In the genomic region with DNA sequence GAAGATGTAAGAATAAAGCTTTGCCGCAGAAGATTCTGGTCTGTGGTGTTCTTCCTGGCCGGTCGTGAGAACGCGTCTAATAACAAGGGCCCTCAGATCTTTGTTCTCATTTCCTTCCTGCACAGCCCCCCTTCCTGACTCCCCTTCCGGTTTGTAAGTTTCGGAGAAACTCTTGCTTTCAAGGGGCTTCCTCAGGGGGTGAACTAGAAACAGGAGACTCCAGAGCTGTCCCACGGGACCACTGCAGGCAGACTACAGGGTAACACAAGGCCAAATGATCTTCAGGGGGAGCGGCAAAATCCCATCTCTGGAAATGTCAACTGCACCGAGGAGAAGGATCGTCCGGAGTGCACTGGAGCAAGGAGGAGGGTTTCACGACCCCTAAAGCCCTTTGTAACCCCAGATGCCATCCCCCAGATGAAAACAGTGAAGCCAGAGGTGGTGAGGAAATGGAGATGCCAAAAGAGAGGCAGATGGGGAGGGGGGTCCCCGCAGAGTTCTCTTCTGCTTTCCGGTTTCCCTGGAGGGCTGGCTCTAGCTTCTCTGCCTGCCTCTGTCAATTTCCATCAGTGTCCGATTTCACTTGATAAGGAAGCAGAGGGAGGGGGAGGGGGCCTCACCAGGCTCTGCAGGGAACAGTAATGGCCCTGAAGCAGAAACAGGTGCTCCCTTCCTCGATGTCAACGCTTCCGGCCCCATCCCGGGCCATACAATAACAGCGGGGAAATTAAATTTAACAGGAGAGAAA, we compare ENCODE assay signal across 8 mouse cellular contexts. TPM values are rescaled to one million over a fixed set of nuclear protein-coding genes. Genes with fewer than 3 reads are reported as not detected.
DNase-seq lines count a peak whose midpoint lies in the region; ATAC-seq and TF ChIP-seq lines count a peak whose summit lies in the region.

No protein-coding gene starts in this region.

- no peaks in the 10 kb centered on the region for H3K36me3 ChIP-seq in forebrain, embryonic 12.5 days (replicated peaks)
- H3K36me3 ChIP-seq in liver, postnatal 0 days (replicated peaks; ENCODE audit: insufficient read depth, low read length): no peaks in the 10 kb centered on the region
- H3K36me3 ChIP-seq in neural tube, embryonic 14.5 days (ENCODE audit: control insufficient read depth, insufficient read depth, low read length): no peaks in the 10 kb centered on the region

- peaks cover 5% of the 10 kb centered on the region for H3K4me1 ChIP-seq in forebrain, embryonic 12.5 days
- 0 out of 2 replicates have a peak, but pooled peaks cover 6% of the 10 kb centered on the region for H3K4me1 ChIP-seq in liver, postnatal 0 days (ENCODE audit: insufficient read depth)
- H3K4me1 ChIP-seq in neural tube, embryonic 14.5 days (ENCODE audit: control insufficient read depth, insufficient read depth, low read length): peaks cover 5% of the 10 kb centered on the region; the same call in 1 of the 2 replicates

- no peaks in the 10 kb centered on the region for H3K9me3 ChIP-seq in forebrain, embryonic 12.5 days
- no peaks in the 10 kb centered on the region for H3K9me3 ChIP-seq in liver, postnatal 0 days (ENCODE audit: low read length)
- no peaks in the 10 kb centered on the region for H3K9me3 ChIP-seq in neural tube, embryonic 14.5 days (ENCODE audit: control insufficient read depth, low read length)

- H3K27ac ChIP-seq in forebrain, embryonic 12.5 days: no peak overlapping the region
- H3K27ac ChIP-seq in liver, postnatal 0 days (ENCODE audit: low read depth): peak overlapping the region; percentile 86
- H3K27ac ChIP-seq in neural tube, embryonic 14.5 days (ENCODE audit: low read depth, low read length): peak overlapping the region; percentile 67

- H3K27me3 ChIP-seq in forebrain, embryonic 12.5 days: no peaks in the 10 kb centered on the region
- H3K27me3 ChIP-seq in liver, postnatal 0 days (ENCODE audit: insufficient read depth, low read length): no peaks in the 10 kb centered on the region
- no peaks in the 10 kb centered on the region for H3K27me3 ChIP-seq in neural tube, embryonic 14.5 days (ENCODE audit: control insufficient read depth, insufficient read depth, low read length)

- WGBS in forebrain, embryonic 12.5 days: 66% methylated on average over 21 of the region's 21 CpGs
- WGBS in liver, postnatal 0 days (ENCODE audit: insufficient replicate concordance): 61% methylated on average over 21 of the region's 21 CpGs
- WGBS in neural tube, embryonic 14.5 days: 53% methylated on average over 21 of the region's 21 CpGs

- no peak overlapping the region for H3K9ac ChIP-seq in forebrain, embryonic 12.5 days
- peak overlapping the region; percentile 52 for H3K9ac ChIP-seq in liver, postnatal 0 days (replicated peaks)
- H3K9ac ChIP-seq in neural tube, embryonic 14.5 days (replicated peaks; ENCODE audit: low read depth, low read length): no peak overlapping the region

- TF ChIP-seq EP300 in liver, postnatal 0 days (IDR thresholded peaks at IDR 0.05; ENCODE audit: low read depth): no peak

- TF ChIP-seq CTCF in liver, postnatal 0 days (IDR thresholded peaks at IDR 0.05; ENCODE audit: low read depth): no peak

- H3K4me2 ChIP-seq in forebrain, embryonic 12.5 days: peak overlapping the region; percentile 0; the same call in 1 of the 2 replicates
- H3K4me2 ChIP-seq in liver, postnatal 0 days (ENCODE audit: low read depth, low read length): peak overlapping the region; percentile 44
- H3K4me2 ChIP-seq in neural tube, embryonic 14.5 days (ENCODE audit: low read depth, low read length): peak overlapping the region; percentile 30

- ATAC-seq in forebrain, embryonic 12.5 days (ENCODE audit: low FRiP score): no peak
- ATAC-seq in liver, postnatal 0 days: peak; percentile 57; the same call in 1 of the 2 replicates
- peak; percentile 65; the same call in 1 of the 2 replicates for ATAC-seq in neural tube, embryonic 14.5 days (ENCODE audit: low read depth)

- no peak overlapping the region for H3K4me3 ChIP-seq in forebrain, embryonic 12.5 days (replicated peaks)
- peak overlapping the region; percentile 41 for H3K4me3 ChIP-seq in liver, postnatal 0 days (ENCODE audit: low read depth, low read length)
- H3K4me3 ChIP-seq in neural tube, embryonic 14.5 days (ENCODE audit: low read depth, low read length): no peak overlapping the region

- peak; percentile 42 to 57 for DNase-seq in thymus, adult 18-20 months
- no peak for DNase-seq in thymus, postnatal 0 days (ENCODE audit: low spot score)
- peak; percentile 64 for DNase-seq in induced T-regulatory cell, adult 2 months (ENCODE audit: low read depth)
- peak; percentile 21 for DNase-seq in liver, postnatal 0 days
- no peak for DNase-seq in yolk sac, embryonic 10.5 days (ENCODE audit: low spot score)
- DNase-seq in left cerebral cortex, adult 18-20 months (ENCODE audit: low spot score in 2 of 2): no peak

RNA-seq across cellular contexts. Expression of a gene that starts 20.8 kb away (rescaled TPM):
- polyA plus RNA-seq in thymus, postnatal 0 days (2015; fragmentation: Nextera tagmentation; extraction: Ambion mirVana): 4.1 and 6.6 TPM in 2 replicates
- not detected in 2 replicates for polyA plus RNA-seq in forebrain, embryonic 12.5 days (2016; fragmentation: Nextera tagmentation; extraction: Ambion mirVana)
- polyA plus RNA-seq in liver, postnatal 0 days (2015; fragmentation: Nextera tagmentation; extraction: Ambion mirVana): 0.94 and 1.2 TPM in 2 replicates
- polyA plus RNA-seq in neural tube, embryonic 14.5 days (2014; fragmentation: Nextera tagmentation; extraction: Ambion mirVana): not detected in 2 replicates
- not detected for total RNA-seq in left cerebral cortex, adult 18-20 months (2021)

RNA-seq across cellular contexts. Expression of a gene that starts 35.0 kb away (rescaled TPM):
- polyA plus RNA-seq in thymus, postnatal 0 days (2015; fragmentation: Nextera tagmentation; extraction: Ambion mirVana): 94.5 and 99.5 TPM in 2 replicates
- polyA plus RNA-seq in forebrain, embryonic 12.5 days (2016; fragmentation: Nextera tagmentation; extraction: Ambion mirVana): 6.8 and 7.4 TPM in 2 replicates
- polyA plus RNA-seq in liver, postnatal 0 days (2015; fragmentation: Nextera tagmentation; extraction: Ambion mirVana): 18.5 and 20.5 TPM in 2 replicates
- polyA plus RNA-seq in neural tube, embryonic 14.5 days (2014; fragmentation: Nextera tagmentation; extraction: Ambion mirVana): 2.5 and 7.7 TPM in 2 replicates
- 1 to 10 TPM; 6.8 to 8.5 TPM for total RNA-seq in left cerebral cortex, adult 18-20 months (2021)

RNA-seq across cellular contexts. Expression of a gene that starts 46.5 kb away (rescaled TPM):
- polyA plus RNA-seq in thymus, postnatal 0 days (2015; fragmentation: Nextera tagmentation; extraction: Ambion mirVana): 8.8 and 11.9 TPM in 2 replicates
- polyA plus RNA-seq in forebrain, embryonic 12.5 days (2016; fragmentation: Nextera tagmentation; extraction: Ambion mirVana): 14.3 and 25.8 TPM in 2 replicates
- 3.1 and 3.4 TPM in 2 replicates for polyA plus RNA-seq in liver, postnatal 0 days (2015; fragmentation: Nextera tagmentation; extraction: Ambion mirVana)
- polyA plus RNA-seq in neural tube, embryonic 14.5 days (2014; fragmentation: Nextera tagmentation; extraction: Ambion mirVana): 13.9 and 17.9 TPM in 2 replicates
- 10 to 100 TPM; 44.8 to 50.3 TPM for total RNA-seq in left cerebral cortex, adult 18-20 months (2021)

RNA-seq across cellular contexts. Expression of a gene that starts 46.6 kb away (rescaled TPM):
- 23.9 and 26.8 TPM in 2 replicates for polyA plus RNA-seq in thymus, postnatal 0 days (2015; fragmentation: Nextera tagmentation; extraction: Ambion mirVana)
- polyA plus RNA-seq in forebrain, embryonic 12.5 days (2016; fragmentation: Nextera tagmentation; extraction: Ambion mirVana): 16.8 and 17.8 TPM in 2 replicates
- polyA plus RNA-seq in liver, postnatal 0 days (2015; fragmentation: Nextera tagmentation; extraction: Ambion mirVana): 10.7 and 10.8 TPM in 2 replicates
- 12.8 and 17.6 TPM in 2 replicates for polyA plus RNA-seq in neural tube, embryonic 14.5 days (2014; fragmentation: Nextera tagmentation; extraction: Ambion mirVana)
- 10 to 100 TPM; 12.4 to 12.5 TPM for total RNA-seq in left cerebral cortex, adult 18-20 months (2021)

Comparison
In these comparisons a context has a peak if more than half of its experiments do, and no peak if none do; other contexts are left out.
1. DNase-seq: peak in thymus, adult 18-20 months (2 of 2), induced T-regulatory cell, adult 2 months (single experiment) and liver, postnatal 0 days (single experiment); none in thymus, postnatal 0 days (single experiment), yolk sac, embryonic 10.5 days (single experiment) and left cerebral cortex, adult 18-20 months (0 of 2).
2. Peak in every context shown above with its lines, with median percentiles within 50 percentile points of each other: H3K4me2 ChIP-seq.